ENCODE assay signal across 10 mouse cellular contexts in the genomic region with DNA sequence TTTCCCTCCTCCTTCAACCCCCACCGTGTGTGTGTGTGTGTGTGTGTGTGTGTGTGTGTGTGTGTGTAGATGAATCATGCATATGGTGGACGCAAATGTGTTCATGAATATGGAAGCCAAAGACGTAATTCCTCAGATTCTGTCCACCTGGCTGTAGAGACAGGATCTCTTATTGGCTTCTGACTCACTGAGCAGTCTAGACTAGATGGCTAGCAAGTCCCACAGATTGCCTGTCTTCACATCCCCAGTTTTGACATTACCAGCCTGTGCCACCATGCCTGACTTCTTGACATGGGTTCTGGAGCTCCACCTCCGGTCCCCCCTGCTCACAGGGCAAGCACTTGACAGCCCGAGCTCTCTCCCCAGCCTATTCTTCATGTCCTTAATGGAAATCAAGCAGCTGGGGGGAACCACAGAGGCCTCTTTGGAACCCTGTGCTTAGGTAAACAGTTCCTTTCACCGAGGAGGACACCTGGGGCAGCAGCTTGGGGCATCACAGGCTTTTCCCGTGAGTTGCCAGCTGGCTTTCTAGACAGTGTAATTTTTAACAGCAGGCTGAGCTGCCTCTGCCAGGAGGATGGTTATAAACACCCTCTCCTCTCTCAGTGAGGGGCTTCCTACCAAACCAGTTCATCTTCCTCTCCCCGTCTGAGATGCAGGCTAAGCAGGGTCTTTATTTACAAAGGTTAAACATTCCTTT.
DNase-seq lines count a peak whose midpoint lies in the region; ATAC-seq and TF ChIP-seq lines count a peak whose summit lies in the region.
"Had no signal": no experiment of that assay in that cellular context is flagged by ENCODE, and none has a peak within 500 bp of the region (broad histone marks: within the 10 kb centered on the region; RNA-seq: fewer than 3 reads in every experiment).

No protein-coding gene starts in this region.

- no peak overlapping the region for H3K4me3 ChIP-seq in lung, embryonic 14.5 days (ENCODE audit: low read depth, low read length)
- H3K4me3 ChIP-seq: liver, embryonic 12.5 days had no signal

- no peaks in the 10 kb centered on the region for H3K9me3 ChIP-seq in lung, embryonic 14.5 days (ENCODE audit: low read depth, low read length)

- H3K27ac ChIP-seq in lung, embryonic 14.5 days (ENCODE audit: low read depth), result no peak overlapping the region
- H3K27ac ChIP-seq: liver, embryonic 12.5 days had no signal

- H3K4me2 ChIP-seq in lung, embryonic 14.5 days, result no peak overlapping the region
- H3K4me2 ChIP-seq: heart, embryonic 11.5 days; liver, embryonic 12.5 days had no signal

- no peaks in the 10 kb centered on the region for H3K27me3 ChIP-seq in lung, embryonic 14.5 days (ENCODE audit: insufficient read depth, low read length)
- H3K27me3 ChIP-seq: liver, embryonic 12.5 days had no signal

- WGBS in lung, embryonic 14.5 days, result 31% methylated on average over 8 of the region's 8 CpGs

- no peak overlapping the region for H3K9ac ChIP-seq in lung, embryonic 14.5 days
- H3K9ac ChIP-seq: liver, embryonic 12.5 days had no signal

- DNase-seq in cerebellum, adult 11 months, result peak; percentile 15
- DNase-seq in lung, embryonic 14.5 days, result peak; percentile 4
- no peak for DNase-seq in lung, adult 18-20 months
- DNase-seq in cerebellum, postnatal 10 days, result peak; percentile 73 to 77
- peak; percentile 49 to 54 for DNase-seq in layer of hippocampus, postnatal 10 days (ENCODE audit: low spot score in 2 of 2)
- no peak for DNase-seq in heart, postnatal 10 days
- no peak for DNase-seq in gastrocnemius, postnatal 4 days (ENCODE audit: low spot score in 2 of 2)

- TF ChIP-seq CTCF in lung, embryonic 14.5 days (IDR thresholded peaks at IDR 0.05; ENCODE audit: low read depth), result no peak

- ATAC-seq in cerebellum, adult (ENCODE audit: insufficient number of reproducible peaks, low FRiP score, low TSS enrichment), result no peak
- no peak for ATAC-seq in lung, embryonic 14.5 days (ENCODE audit: insufficient read depth)
- ATAC-seq: liver, embryonic 12.5 days had no signal

- intact Hi-C loops in heart, postnatal 10 days (cut with DNase I), result no loop called here

- no peaks in the 10 kb centered on the region for H3K36me3 ChIP-seq in lung, embryonic 14.5 days (ENCODE audit: insufficient read depth)
- H3K36me3 ChIP-seq: liver, embryonic 12.5 days had no signal

- no peaks in the 10 kb centered on the region for H3K4me1 ChIP-seq in lung, embryonic 14.5 days (ENCODE audit: insufficient read depth)
- H3K4me1 ChIP-seq: liver, embryonic 12.5 days had no signal

Comparison
In these comparisons a context has a peak if more than half of its experiments do, and no peak if none do; other contexts are left out.
1. DNase-seq: peak in cerebellum, adult 11 months (single experiment), lung, embryonic 14.5 days (single experiment), cerebellum, postnatal 10 days (2 of 2) and layer of hippocampus, postnatal 10 days (2 of 2); none in lung, adult 18-20 months (0 of 2), heart, postnatal 10 days (0 of 2) and gastrocnemius, postnatal 4 days (0 of 2).